Mouse (Mus musculus): ENCODE measurements around the gene Clstn2. TPM values are rescaled to one million over a fixed set of nuclear protein-coding genes. Genes with fewer than 3 reads are reported as not detected.

Gene Clstn2
- total and polyA plus RNA-seq, 3 experiments: not detected

GRCm38 (mm10) chr9:97883336-97883735 is 149.6 kb downstream of the Clstn2 start:
- dilution Hi-C loops (cut with MboI; ENCODE audit: extremely low pct_ligation_motif_present, extremely low pct_unique_long_range_greater_than_20kb, low sequenced_read_pairs) (no loop called here), in situ Hi-C loops (cut with MboI; ENCODE audit: low pct_ligation_motif_present, low pct_unique_long_range_greater_than_20kb, low sequenced_read_pairs) (no loop called here)
- H3K4me3 ChIP-seq (replicated peaks in 1 of 3; ENCODE audit: low read depth in 2 of 3, low read length in 2 of 3, poor library complexity in 1 of 3): no peak overlapping the region
- no peak overlapping the region for H3K4me2 ChIP-seq (ENCODE audit: insufficient read depth, low read depth, poor library complexity, severe bottlenecking)
- no peak overlapping the region for H3K9ac ChIP-seq (ENCODE audit: insufficient read depth, low read depth)
- H3K4me1 ChIP-seq (ENCODE audit: control insufficient read depth in 1 of 2, insufficient read depth in 2 of 2): no peaks in the 10 kb centered on the region
- DNase-seq (ENCODE audit: extremely low read depth): no peak
- H3K27me3 ChIP-seq (replicated peaks): no peaks in the 10 kb centered on the region
- H3K36me3 ChIP-seq (replicated peaks in 1 of 2; ENCODE audit: control insufficient read depth in 1 of 2, insufficient read depth in 1 of 2, low read length in 1 of 2): no peaks in the 10 kb centered on the region
- TF ChIP-seq ZC3H11A (IDR thresholded peaks at IDR 0.05; ENCODE audit: low read depth, low read length) (no peak), ZKSCAN1 (IDR thresholded peaks at IDR 0.05; ENCODE audit: borderline replicate concordance, low read depth, low read length) (no peak), NRF1 (IDR thresholded peaks at IDR 0.05; ENCODE audit: low read depth, low read length) (no peak), ZNF384 (IDR thresholded peaks at IDR 0.05; ENCODE audit: low read depth, low read length) (no peak), E2F4 (IDR thresholded peaks at IDR 0.05; ENCODE audit: insufficient replicate concordance, low read depth, low read length) (no peak), ZMIZ1 (IDR thresholded peaks at IDR 0.05; ENCODE audit: low read depth, low read length) (no peak), CHD1 (IDR thresholded peaks at IDR 0.05; ENCODE audit: low read depth, low read length) (no peak), USF1 (IDR thresholded peaks at IDR 0.05; ENCODE audit: low read depth, low read length) (no peak), UBTF (IDR thresholded peaks at IDR 0.05; ENCODE audit: low read depth, low read length) (no peak), MAFK (IDR thresholded peaks at IDR 0.05; ENCODE audit: insufficient replicate concordance, low read length) (no peak), GABPA (IDR thresholded peaks at IDR 0.05; ENCODE audit: insufficient replicate concordance, low read depth, low read length) (no peak), RAD21 (IDR thresholded peaks at IDR 0.05; ENCODE audit: low read depth, low read length) (no peak), HCFC1 (IDR thresholded peaks at IDR 0.05; ENCODE audit: low read depth, low read length) (no peak), SMC3 (IDR thresholded peaks at IDR 0.05; ENCODE audit: low read depth, low read length) (no peak), NELFE (IDR thresholded peaks at IDR 0.05; ENCODE audit: low read depth, low read length) (no peak), TBP (conservative IDR thresholded peaks at IDR 0.05; ENCODE audit: low read depth, low read length) (no peak), CHD2 (IDR thresholded peaks at IDR 0.05; ENCODE audit: low read length) (no peak), EP300 (IDR thresholded peaks at IDR 0.05; ENCODE audit: low read length) (no peak), JUN (IDR thresholded peaks at IDR 0.05; ENCODE audit: insufficient read depth, low read depth, low read length) (no peak), POLR2A (IDR thresholded peaks at IDR 0.05; ENCODE audit: low read depth, low read length) (no peak)
- H3K79me2 ChIP-seq (replicated peaks; ENCODE audit: control insufficient read depth, extremely low read depth, insufficient read depth, poor library complexity, severe bottlenecking): no peaks in the 10 kb centered on the region
- no peak overlapping the region for H3K27ac ChIP-seq (ENCODE audit: insufficient read depth, low read depth)
- peaks cover 70% of the 10 kb centered on the region for H3K9me3 ChIP-seq (replicated peaks; ENCODE audit: low read length)

DNA sequence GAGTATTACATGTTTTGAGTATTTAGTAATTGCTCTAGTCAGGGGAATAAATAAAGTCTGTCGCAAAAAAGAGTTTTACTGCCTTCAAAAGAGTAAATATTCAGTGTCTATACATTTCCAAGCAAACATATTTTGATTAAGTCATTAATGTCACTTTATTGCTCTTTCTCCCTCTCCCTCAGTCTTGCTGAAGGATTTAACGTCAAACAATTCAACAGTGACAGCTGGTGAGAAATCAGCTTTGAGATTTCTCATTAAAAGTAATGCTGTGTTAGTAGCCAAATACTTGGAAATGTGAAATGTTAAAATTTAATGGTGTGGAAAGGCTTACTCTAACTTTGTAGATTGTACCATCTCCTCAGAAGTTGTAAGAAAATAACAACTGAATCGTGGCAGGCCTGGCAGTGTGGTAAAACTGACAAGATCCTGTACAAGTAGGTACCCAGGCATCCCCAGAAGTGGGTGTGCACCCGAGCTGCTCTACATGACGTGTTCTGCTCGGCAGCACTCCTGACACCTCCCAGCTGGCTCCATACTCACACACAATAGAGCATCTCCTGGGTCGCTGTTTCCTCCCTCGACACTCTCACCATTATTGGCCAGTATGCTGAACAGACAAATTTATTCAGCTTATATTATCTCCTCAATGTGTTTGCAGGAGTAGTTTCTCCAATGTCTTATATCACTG is 165.8 kb downstream of the Clstn2 start:
- Histone ChIP-seq H3K4me1 (ENCODE audit: control insufficient read depth in 1 of 2, insufficient read depth in 2 of 2) (no peaks in the 10 kb centered on the region), H3K27ac (ENCODE audit: insufficient read depth, low read depth) (no peak overlapping the region), H3K9ac (ENCODE audit: insufficient read depth, low read depth) (no peak overlapping the region), H3K4me3 (replicated peaks in 1 of 3; ENCODE audit: low read depth in 2 of 3, low read length in 2 of 3, poor library complexity in 1 of 3) (no peak overlapping the region), H3K79me2 (replicated peaks; ENCODE audit: control insufficient read depth, extremely low read depth, insufficient read depth, poor library complexity, severe bottlenecking) (no peaks in the 10 kb centered on the region), H3K9me3 (replicated peaks; ENCODE audit: low read length) (peaks cover 60% of the 10 kb centered on the region), H3K4me2 (ENCODE audit: insufficient read depth, low read depth, poor library complexity, severe bottlenecking) (no peak overlapping the region), H3K27me3 (replicated peaks) (no peaks in the 10 kb centered on the region), H3K36me3 (replicated peaks in 1 of 2; ENCODE audit: control insufficient read depth in 1 of 2, insufficient read depth in 1 of 2, low read length in 1 of 2) (no peaks in the 10 kb centered on the region)
- in situ Hi-C loops (cut with MboI; ENCODE audit: low pct_ligation_motif_present, low pct_unique_long_range_greater_than_20kb, low sequenced_read_pairs) (no loop called here), dilution Hi-C loops (cut with MboI; ENCODE audit: extremely low pct_ligation_motif_present, extremely low pct_unique_long_range_greater_than_20kb, low sequenced_read_pairs) (no loop called here)
- no peak for TF ChIP-seq TBP (conservative IDR thresholded peaks at IDR 0.05; ENCODE audit: low read depth, low read length)
- TF ChIP-seq ZKSCAN1 (IDR thresholded peaks at IDR 0.05; ENCODE audit: borderline replicate concordance, low read depth, low read length): no peak
- TF ChIP-seq ZMIZ1 (IDR thresholded peaks at IDR 0.05; ENCODE audit: low read depth, low read length): no peak
- TF ChIP-seq PAX5 (IDR thresholded peaks at IDR 0.05; ENCODE audit: low read length): no peak
- TF ChIP-seq ETS1 (conservative IDR thresholded peaks at IDR 0.05; ENCODE audit: low read depth, low read length): no peak
- no peak for TF ChIP-seq JUND (conservative IDR thresholded peaks at IDR 0.05; ENCODE audit: low read depth, low read length)
- no peak for TF ChIP-seq NELFE (IDR thresholded peaks at IDR 0.05; ENCODE audit: low read depth, low read length)
- no peak for TF ChIP-seq CHD2 (IDR thresholded peaks at IDR 0.05; ENCODE audit: low read length)
- TF ChIP-seq RAD21 (IDR thresholded peaks at IDR 0.05; ENCODE audit: low read depth, low read length): no peak
- no peak for TF ChIP-seq ZNF384 (IDR thresholded peaks at IDR 0.05; ENCODE audit: low read depth, low read length)
- no peak for TF ChIP-seq CTCF (conservative IDR thresholded peaks at IDR 0.05 in 1 of 2, IDR thresholded peaks at IDR 0.05 in 1 of 2; ENCODE audit: low read depth in 2 of 2, low read length in 2 of 2)
- no peak for TF ChIP-seq USF1 (IDR thresholded peaks at IDR 0.05; ENCODE audit: low read depth, low read length)
- no peak for TF ChIP-seq UBTF (IDR thresholded peaks at IDR 0.05; ENCODE audit: low read depth, low read length)
- no peak for TF ChIP-seq BHLHE40 (IDR thresholded peaks at IDR 0.05; ENCODE audit: low read depth, low read length)
- TF ChIP-seq POLR2A (IDR thresholded peaks at IDR 0.05; ENCODE audit: low read depth, low read length): no peak
- no peak for TF ChIP-seq TCF12 (IDR thresholded peaks at IDR 0.05; ENCODE audit: low read depth, low read length)
- TF ChIP-seq POLR2AphosphoS2 (IDR thresholded peaks at IDR 0.05; ENCODE audit: low read depth, low read length): no peak
- no peak for TF ChIP-seq MAZ (IDR thresholded peaks at IDR 0.05; ENCODE audit: low read depth, low read length)
- no peak for DNase-seq (ENCODE audit: extremely low read depth)

Data from CH12.LX (cell line).